Mouse (Mus musculus): Measurements from ENCODE around the gene Wdr83. TPM values are rescaled to one million over a fixed set of nuclear protein-coding genes. Genes with fewer than 3 reads are reported as not detected.

The Wdr83 gene
- polyA plus RNA-seq, 1 experiment from 2014 or later = 47.3 TPM

DNA sequence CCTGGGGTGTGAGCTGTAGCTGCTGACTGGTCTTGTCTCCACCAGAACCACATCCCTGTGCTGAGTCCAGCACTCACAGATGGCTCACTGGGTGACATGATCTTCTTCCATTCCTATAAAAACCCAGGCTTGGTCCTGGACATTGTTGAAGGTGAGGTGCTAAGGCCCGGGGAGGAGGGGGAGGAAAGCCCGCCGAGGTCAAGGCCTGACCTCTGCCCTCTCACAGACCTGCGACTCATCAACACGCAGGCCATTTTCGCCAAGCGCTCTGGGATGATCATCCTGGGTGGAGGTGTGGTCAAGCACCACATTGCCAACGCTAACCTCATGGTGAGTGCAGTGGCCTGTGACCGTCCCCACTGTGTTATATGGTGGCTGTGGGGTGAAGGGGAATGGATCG lies 6.9 kb downstream of the Wdr83 start:
- H3K36me3 ChIP-seq (ENCODE audit: control insufficient read depth, insufficient read depth, low read length) = peaks cover 2% of the 10 kb centered on the region; the same call in 1 of the 2 replicates
- DNase-seq (ENCODE audit: low spot score) = peak; percentile 49
- no peak overlapping the region for H3K4me3 ChIP-seq (ENCODE audit: low read depth, low read length)
- H3K4me2 ChIP-seq (ENCODE audit: low read depth, low read length, severe bottlenecking) = no peak overlapping the region
- H3K9me3 ChIP-seq (ENCODE audit: control insufficient read depth, low read length) = no peaks in the 10 kb centered on the region
- no peaks in the 10 kb centered on the region for H3K27me3 ChIP-seq (ENCODE audit: control insufficient read depth, insufficient read depth, low read length)
- no peak overlapping the region for H3K27ac ChIP-seq (ENCODE audit: low read depth, low read length)
- H3K9ac ChIP-seq (ENCODE audit: low read length) = no peak overlapping the region
- WGBS = 92% methylated on average over 10 of the region's 10 CpGs
- no peak for ATAC-seq (replicated peaks; ENCODE audit: low FRiP score)
- peaks cover 6% of the 10 kb centered on the region; the same call in 1 of the 2 replicates for H3K4me1 ChIP-seq (replicated peaks; ENCODE audit: control insufficient read depth, insufficient read depth, low read length)

GRCm38 (mm10) chr8:85073041-85073612 lies 8.0 kb downstream of the Wdr83 start:
- peaks cover 6% of the 10 kb centered on the region; the same call in 1 of the 2 replicates for H3K4me1 ChIP-seq (replicated peaks; ENCODE audit: control insufficient read depth, insufficient read depth, low read length)
- no peaks in the 10 kb centered on the region for H3K27me3 ChIP-seq (ENCODE audit: control insufficient read depth, insufficient read depth, low read length)
- no peak overlapping the region for H3K9ac ChIP-seq (ENCODE audit: low read length)
- H3K4me3 ChIP-seq (ENCODE audit: low read depth, low read length) = no peak overlapping the region
- H3K9me3 ChIP-seq (ENCODE audit: control insufficient read depth, low read length) = no peaks in the 10 kb centered on the region
- ATAC-seq (replicated peaks; ENCODE audit: low FRiP score) (no peak), DNase-seq (ENCODE audit: low spot score) (peak; percentile 51)
- H3K36me3 ChIP-seq (ENCODE audit: control insufficient read depth, insufficient read depth, low read length) = peaks cover 2% of the 10 kb centered on the region; the same call in 1 of the 2 replicates
- no peak overlapping the region for H3K27ac ChIP-seq (ENCODE audit: low read depth, low read length)
- no peak overlapping the region for H3K4me2 ChIP-seq (ENCODE audit: low read depth, low read length, severe bottlenecking)
- 96% methylated on average over 15 of the region's 15 CpGs for WGBS

DNA sequence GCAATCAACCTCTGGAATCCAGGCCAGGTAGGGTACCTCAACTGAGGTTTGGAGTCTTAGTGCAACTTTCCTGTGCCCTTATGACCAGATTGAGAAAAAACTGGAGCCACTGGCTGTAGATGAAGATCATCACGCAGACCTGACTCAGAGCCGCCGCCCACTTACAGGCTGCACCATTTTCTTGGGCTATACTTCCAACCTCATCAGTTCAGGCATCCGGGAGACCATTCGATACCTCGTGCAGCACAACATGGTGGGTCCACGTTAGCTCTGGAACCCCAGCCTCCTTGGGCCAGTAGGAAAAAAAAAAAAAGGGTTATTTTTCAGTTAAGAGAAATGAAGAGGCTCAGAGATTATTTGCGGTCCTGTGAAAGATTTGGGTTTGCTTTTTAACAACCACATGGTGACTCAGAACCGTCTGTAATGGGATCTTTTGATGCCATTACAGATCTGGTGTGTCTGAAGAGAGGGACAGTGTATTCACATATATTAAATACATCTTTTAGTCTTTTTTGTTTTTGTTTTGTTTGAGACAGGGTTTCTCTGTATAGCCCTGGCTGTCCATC lies 8.7 kb downstream of the Wdr83 start:
- 47% methylated on average over 9 of the region's 9 CpGs for WGBS
- DNase-seq (ENCODE audit: low spot score) (peak; percentile 52), ATAC-seq (replicated peaks; ENCODE audit: low FRiP score) (no peak)
- Histone ChIP-seq H3K36me3 (ENCODE audit: control insufficient read depth, insufficient read depth, low read length) (peaks cover 2% of the 10 kb centered on the region; the same call in 1 of the 2 replicates), H3K27me3 (ENCODE audit: control insufficient read depth, insufficient read depth, low read length) (no peaks in the 10 kb centered on the region), H3K27ac (ENCODE audit: low read depth, low read length) (peak overlapping the region; percentile 92; the same call in 1 of the 2 replicates), H3K4me2 (ENCODE audit: low read depth, low read length, severe bottlenecking) (peak overlapping the region; percentile 66), H3K4me3 (ENCODE audit: low read depth, low read length) (peak overlapping the region; percentile 91), H3K4me1 (replicated peaks; ENCODE audit: control insufficient read depth, insufficient read depth, low read length) (peaks cover 6% of the 10 kb centered on the region; the same call in 1 of the 2 replicates), H3K9me3 (ENCODE audit: control insufficient read depth, low read length) (no peaks in the 10 kb centered on the region), H3K9ac (ENCODE audit: low read length) (peak overlapping the region; percentile 79)

GRCm38 (mm10) chr8:85071514-85072281 lies 9.4 kb downstream of the Wdr83 start, which contains the start of gene Dhps:
Gene Dhps, plus strand, starts transcription at chr8:85071757.
- no peaks in the 10 kb centered on the region for H3K27me3 ChIP-seq (ENCODE audit: control insufficient read depth, insufficient read depth, low read length)

GRCm38 (mm10) chr8:85071041-85071440 lies 10.1 kb downstream of the Wdr83 start:
- Histone ChIP-seq H3K4me3 (ENCODE audit: low read depth, low read length) (peak overlapping the region; percentile 91), H3K4me2 (ENCODE audit: low read depth, low read length, severe bottlenecking) (peak overlapping the region; percentile 66), H3K4me1 (replicated peaks; ENCODE audit: control insufficient read depth, insufficient read depth, low read length) (peaks cover 6% of the 10 kb centered on the region; the same call in 1 of the 2 replicates), H3K9me3 (ENCODE audit: control insufficient read depth, low read length) (no peaks in the 10 kb centered on the region), H3K9ac (ENCODE audit: low read length) (peak overlapping the region; percentile 79; the same call in 1 of the 2 replicates), H3K36me3 (ENCODE audit: control insufficient read depth, insufficient read depth, low read length) (peaks cover 7% of the 10 kb centered on the region), H3K27me3 (ENCODE audit: control insufficient read depth, insufficient read depth, low read length) (no peaks in the 10 kb centered on the region), H3K27ac (ENCODE audit: low read depth, low read length) (peak overlapping the region; percentile 92; the same call in 1 of the 2 replicates)
- ATAC-seq (replicated peaks; ENCODE audit: low FRiP score) (no peak), DNase-seq (ENCODE audit: low spot score) (peak; percentile 50)
- 87% methylated on average over 5 of the region's 5 CpGs for WGBS

More at GRCm38 (mm10) chr8:85071514-85072281, 9.4 kb downstream of the Wdr83 start, which contains the start of gene Dhps:
- peak within 1 kb of the TSS; percentile 92 for H3K27ac ChIP-seq (ENCODE audit: low read depth, low read length)
- ATAC-seq (replicated peaks; ENCODE audit: low FRiP score) (peak; percentile 90), DNase-seq (ENCODE audit: low spot score) (peak; percentile 94)
- H3K4me2 ChIP-seq (ENCODE audit: low read depth, low read length, severe bottlenecking) = peak within 1 kb of the TSS; percentile 66
- peaks cover 6% of the 10 kb centered on the region; the same call in 1 of the 2 replicates for H3K4me1 ChIP-seq (replicated peaks; ENCODE audit: control insufficient read depth, insufficient read depth, low read length)
- WGBS = under 1% methylated on average over 68 of the region's 68 CpGs
- no peaks in the 10 kb centered on the region for H3K9me3 ChIP-seq (ENCODE audit: control insufficient read depth, low read length)
- H3K36me3 ChIP-seq (ENCODE audit: control insufficient read depth, insufficient read depth, low read length) = peaks cover 2% of the 10 kb centered on the region; the same call in 1 of the 2 replicates
- peak within 1 kb of the TSS; percentile 91 for H3K4me3 ChIP-seq (ENCODE audit: low read depth, low read length)
- H3K9ac ChIP-seq (ENCODE audit: low read length) = peak within 1 kb of the TSS; percentile 79

DNA sequence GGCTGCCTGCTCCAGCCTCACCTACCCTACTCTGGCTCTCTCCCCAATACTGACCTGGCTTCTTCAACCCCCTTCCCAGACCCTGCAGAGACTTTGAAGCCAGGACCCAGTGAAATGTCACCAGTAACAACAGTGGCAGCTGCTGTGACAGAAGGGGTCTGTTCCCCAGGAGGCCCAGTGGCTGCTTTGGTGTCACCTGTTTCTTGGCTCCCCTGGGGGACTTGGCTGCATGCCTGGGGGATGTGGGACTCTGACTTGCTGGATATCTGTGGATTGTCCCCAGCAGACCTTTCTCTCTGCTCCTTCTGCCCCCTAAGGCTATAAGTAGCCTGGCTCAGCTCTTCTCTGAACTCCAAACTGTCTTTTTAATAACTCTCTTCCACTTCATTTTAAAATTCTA lies 13.1 kb downstream of the Wdr83 start, which contains the start of gene Gm5741:
Gene Gm5741 (minus strand): TSS at position 1 of the 400 bp plus-strand sequence.
- DNase-seq (ENCODE audit: low spot score) (peak; percentile 52), ATAC-seq (replicated peaks; ENCODE audit: low FRiP score) (no peak)
- Histone ChIP-seq H3K27ac (ENCODE audit: low read depth, low read length) (no peak within 1 kb of the TSS), H3K27me3 (ENCODE audit: control insufficient read depth, insufficient read depth, low read length) (no peaks in the 10 kb centered on the region), H3K4me2 (ENCODE audit: low read depth, low read length, severe bottlenecking) (no peak within 1 kb of the TSS), H3K4me3 (ENCODE audit: low read depth, low read length) (no peak within 1 kb of the TSS), H3K9ac (ENCODE audit: low read length) (no peak within 1 kb of the TSS), H3K9me3 (ENCODE audit: control insufficient read depth, low read length) (no peaks in the 10 kb centered on the region), H3K4me1 (replicated peaks; ENCODE audit: control insufficient read depth, insufficient read depth, low read length) (peaks cover 2% of the 10 kb centered on the region; the same call in 1 of the 2 replicates), H3K36me3 (ENCODE audit: control insufficient read depth, insufficient read depth, low read length) (peaks cover 5% of the 10 kb centered on the region; the same call in 1 of the 2 replicates)

DNA sequence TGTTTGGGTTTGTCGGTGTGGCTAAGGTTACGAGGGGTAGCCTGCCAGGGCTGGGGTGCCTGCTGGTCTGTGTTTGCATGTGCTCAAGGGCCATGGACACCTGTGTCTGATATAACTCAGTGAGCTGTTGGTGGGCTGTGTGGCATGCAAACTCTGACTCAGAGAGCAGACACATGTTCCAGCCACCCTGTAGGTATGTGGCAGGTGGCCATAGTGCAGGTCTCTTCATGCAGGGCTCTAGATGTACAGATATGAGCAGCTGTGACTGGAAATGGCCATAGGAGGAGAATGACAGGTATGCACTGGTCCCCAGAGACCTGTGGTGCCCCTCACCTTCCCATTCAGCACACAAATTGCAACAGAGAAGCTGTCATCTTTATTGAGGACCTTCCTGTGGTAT lies 14.0 kb downstream of the Wdr83 start:
- no peaks in the 10 kb centered on the region for H3K9me3 ChIP-seq (ENCODE audit: control insufficient read depth, low read length)
- H3K27ac ChIP-seq (ENCODE audit: low read depth, low read length) = no peak overlapping the region
- no peak overlapping the region for H3K4me3 ChIP-seq (ENCODE audit: low read depth, low read length)
- H3K4me2 ChIP-seq (ENCODE audit: low read depth, low read length, severe bottlenecking) = no peak overlapping the region
- no peak overlapping the region for H3K9ac ChIP-seq (ENCODE audit: low read length)
- no peaks in the 10 kb centered on the region for H3K27me3 ChIP-seq (ENCODE audit: control insufficient read depth, insufficient read depth, low read length)
- WGBS = 94% methylated on average over 2 of the region's 2 CpGs
- ATAC-seq (replicated peaks; ENCODE audit: low FRiP score) (no peak), DNase-seq (ENCODE audit: low spot score) (peak; percentile 44)
- no peaks in the 10 kb centered on the region; the same call in 1 of the 2 replicates for H3K4me1 ChIP-seq (replicated peaks; ENCODE audit: control insufficient read depth, insufficient read depth, low read length)
- peaks cover 5% of the 10 kb centered on the region; the same call in 1 of the 2 replicates for H3K36me3 ChIP-seq (ENCODE audit: control insufficient read depth, insufficient read depth, low read length)

DNA sequence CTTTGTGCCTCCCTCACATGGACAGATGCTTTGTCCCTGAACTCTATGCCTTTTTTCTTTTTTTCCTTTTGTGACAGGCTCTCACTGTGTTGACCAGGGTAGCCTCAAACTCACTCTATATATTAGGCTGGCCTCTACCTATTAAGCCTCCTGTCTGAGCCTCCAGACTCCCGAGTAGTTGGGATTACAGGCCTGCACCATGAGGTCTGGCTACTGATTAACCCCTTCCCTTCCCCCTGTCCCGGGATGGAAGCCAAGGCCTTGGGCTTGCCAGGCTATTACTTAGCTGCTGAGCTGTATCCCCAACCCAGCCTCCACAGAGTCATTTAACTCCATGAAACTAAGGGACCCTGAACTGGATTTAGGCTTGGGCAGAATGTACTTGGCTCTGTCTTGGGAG lies 15.9 kb downstream of the Wdr83 start:
- Histone ChIP-seq H3K27ac (ENCODE audit: low read depth, low read length) (no peak overlapping the region), H3K4me3 (ENCODE audit: low read depth, low read length) (no peak overlapping the region), H3K4me1 (replicated peaks; ENCODE audit: control insufficient read depth, insufficient read depth, low read length) (peaks cover 4% of the 10 kb centered on the region; the same call in 1 of the 2 replicates), H3K36me3 (ENCODE audit: control insufficient read depth, insufficient read depth, low read length) (peaks cover 5% of the 10 kb centered on the region; the same call in 1 of the 2 replicates), H3K4me2 (ENCODE audit: low read depth, low read length, severe bottlenecking) (no peak overlapping the region), H3K9ac (ENCODE audit: low read length) (no peak overlapping the region), H3K9me3 (ENCODE audit: control insufficient read depth, low read length) (no peaks in the 10 kb centered on the region), H3K27me3 (ENCODE audit: control insufficient read depth, insufficient read depth, low read length) (no peaks in the 10 kb centered on the region)
- ATAC-seq (replicated peaks; ENCODE audit: low FRiP score) (no peak), DNase-seq (ENCODE audit: low spot score) (no peak)
- 43% methylated on average over 2 of the region's 2 CpGs for WGBS
